Mouse (Mus musculus) liver, adult 2 months (tissue): Measurements from ENCODE around the gene Dnal1.

Source experiments
- CTCF ChIP-seq: fragments of 200-500 bp; IDR thresholded peaks from 2 replicates; pipeline ENCODE4 v1.5.1; 2011; ENCODE audit warnings: low read depth, low read length, control low read depth
- POLR2A ChIP-seq: fragments of 200-500 bp; IDR thresholded peaks from 2 replicates; pipeline ENCODE4 v1.6.1; 2011; ENCODE audit warnings: low read length, control low read depth; ENCODE audit not compliant: insufficient read depth; ENCODE audit errors: extremely low read depth

DNA sequence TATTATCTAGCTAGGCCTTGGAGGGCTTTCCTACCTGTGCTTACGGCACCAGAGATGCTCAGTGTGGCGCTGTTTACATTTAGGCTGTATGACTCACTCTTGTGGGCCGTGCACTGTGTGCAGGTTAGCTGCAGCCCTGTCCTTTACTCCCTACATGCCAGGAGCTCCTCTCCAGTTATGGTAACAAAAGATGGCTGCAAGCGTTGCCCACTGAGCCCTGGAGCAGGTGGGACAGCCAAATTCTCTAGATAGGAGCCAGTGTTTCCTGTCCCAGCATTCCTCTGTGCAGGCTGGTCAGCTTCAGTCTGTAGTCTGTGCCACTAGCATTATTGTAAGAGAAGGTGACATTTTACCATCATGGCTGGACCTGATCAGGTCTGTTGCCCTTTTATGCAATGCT, 27.1 kb downstream of the Dnal1 start:
- TF ChIP-seq CTCF (no peak), POLR2A (no peak)
